Mouse (Mus musculus): ENCODE data around the gene Tmem37. TPM values are rescaled to one million over a fixed set of nuclear protein-coding genes. Genes with fewer than 3 reads are reported as not detected.

Gene Tmem37
- polyA plus RNA-seq, 1 experiment from 2014 or later = 7.4 TPM

DNA sequence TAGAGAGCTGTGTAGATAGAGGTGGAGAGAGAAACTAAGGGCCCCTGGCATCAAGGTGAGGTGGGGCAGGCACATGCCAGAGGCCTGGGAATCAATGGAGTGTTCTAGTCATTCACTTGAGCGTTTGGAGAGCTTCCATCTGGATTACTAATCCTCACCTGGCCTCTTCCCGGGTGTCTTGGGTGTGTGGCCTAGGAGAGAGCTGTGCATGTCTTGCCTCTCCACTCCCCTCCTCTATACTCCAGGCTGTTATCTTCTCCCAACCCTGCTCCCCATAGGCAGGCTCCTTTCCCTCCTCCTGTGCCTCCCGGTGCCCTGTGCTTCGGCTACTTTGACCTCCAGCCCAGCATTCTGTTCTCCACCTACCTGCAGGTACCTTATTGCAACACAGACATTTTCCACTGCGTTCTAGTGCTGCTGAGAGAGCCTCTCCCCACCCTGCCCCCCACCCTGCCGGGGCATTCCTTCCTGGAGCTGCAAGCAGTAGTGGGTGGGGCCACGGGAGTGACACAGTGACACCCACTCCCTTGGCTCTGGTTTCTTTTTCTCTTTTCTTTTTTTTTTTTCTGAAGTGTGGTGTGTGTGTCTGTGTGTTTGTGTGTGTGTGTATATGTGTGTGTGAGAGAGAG, 9.2 kb upstream of the Tmem37 start:
- 41% methylated on average over 7 of the region's 7 CpGs for WGBS
- Histone ChIP-seq H3K27ac (ENCODE audit: low read depth, low read length) (no peak overlapping the region), H3K27me3 (ENCODE audit: control insufficient read depth, insufficient read depth, low read length) (no peaks in the 10 kb centered on the region), H3K9ac (ENCODE audit: low read length) (no peak overlapping the region), H3K36me3 (ENCODE audit: control insufficient read depth, insufficient read depth, low read length) (no peaks in the 10 kb centered on the region), H3K4me3 (ENCODE audit: low read depth, low read length) (no peak overlapping the region), H3K9me3 (ENCODE audit: control insufficient read depth, low read length) (no peaks in the 10 kb centered on the region), H3K4me1 (ENCODE audit: control insufficient read depth, insufficient read depth, low read length) (no peaks in the 10 kb centered on the region), H3K4me2 (ENCODE audit: low read depth) (no peak overlapping the region)
- ATAC-seq (ENCODE audit: insufficient read depth, low FRiP score, low TSS enrichment) (no peak), DNase-seq (ENCODE audit: low spot score) (no peak)

GRCm38 (mm10) chr1:120080632-120081031, 6.8 kb upstream of the Tmem37 start:
- Histone ChIP-seq H3K9ac (ENCODE audit: low read length) (no peak overlapping the region), H3K36me3 (ENCODE audit: control insufficient read depth, insufficient read depth, low read length) (no peaks in the 10 kb centered on the region), H3K4me2 (ENCODE audit: low read depth) (no peak overlapping the region), H3K4me3 (ENCODE audit: low read depth, low read length) (no peak overlapping the region), H3K9me3 (ENCODE audit: control insufficient read depth, low read length) (no peaks in the 10 kb centered on the region), H3K27me3 (ENCODE audit: control insufficient read depth, insufficient read depth, low read length) (no peaks in the 10 kb centered on the region), H3K4me1 (ENCODE audit: control insufficient read depth, insufficient read depth, low read length) (no peaks in the 10 kb centered on the region), H3K27ac (ENCODE audit: low read depth, low read length) (no peak overlapping the region)
- DNase-seq (ENCODE audit: low spot score) = no peak
- ATAC-seq (ENCODE audit: insufficient read depth, low FRiP score, low TSS enrichment) = no peak
- 82% methylated on average over 1 of the region's 1 CpGs for whole genome bisulfite sequencing

DNA sequence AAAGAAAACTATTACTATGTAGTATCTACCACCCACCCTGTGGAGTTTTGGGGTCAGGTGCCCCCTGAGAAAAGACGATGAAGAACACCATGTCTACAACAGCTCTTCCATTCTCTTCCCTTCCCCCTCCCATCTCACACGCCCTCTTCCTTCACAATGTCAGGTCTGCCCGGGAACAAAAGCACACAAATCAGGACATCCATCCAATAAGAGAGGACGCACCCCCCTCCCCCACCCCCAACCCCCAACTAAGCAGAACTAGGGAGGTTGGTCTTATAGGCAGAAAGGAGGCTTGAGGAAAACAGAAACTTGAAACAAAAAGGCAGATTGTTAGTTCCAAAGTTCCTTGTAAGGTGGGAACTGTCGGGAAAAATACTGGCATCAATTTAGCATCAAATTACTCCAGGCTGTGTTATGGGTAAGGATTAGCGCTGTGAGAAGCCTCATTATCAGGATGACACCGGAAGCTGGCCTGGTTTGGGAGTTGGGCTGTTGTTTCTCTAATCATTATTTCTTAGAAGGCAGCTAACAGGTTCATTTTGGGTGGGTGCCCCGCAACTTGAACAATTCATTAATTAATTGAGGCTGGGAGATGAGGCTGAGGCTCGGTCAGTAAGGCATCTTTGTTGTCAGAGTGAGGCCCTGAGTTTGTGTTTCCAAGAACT, 4.0 kb upstream of the Tmem37 start:
- Histone ChIP-seq H3K36me3 (ENCODE audit: control insufficient read depth, insufficient read depth, low read length) (no peaks in the 10 kb centered on the region), H3K9ac (ENCODE audit: low read length) (no peak overlapping the region), H3K9me3 (ENCODE audit: control insufficient read depth, low read length) (no peaks in the 10 kb centered on the region), H3K27me3 (ENCODE audit: control insufficient read depth, insufficient read depth, low read length) (0 out of 2 replicates have a peak, but pooled peaks cover 1% of the 10 kb centered on the region), H3K4me2 (ENCODE audit: low read depth) (no peak overlapping the region), H3K4me1 (ENCODE audit: control insufficient read depth, insufficient read depth, low read length) (peaks cover 13% of the 10 kb centered on the region), H3K27ac (ENCODE audit: low read depth, low read length) (no peak overlapping the region), H3K4me3 (ENCODE audit: low read depth, low read length) (no peak overlapping the region)
- no peak for DNase-seq (ENCODE audit: low spot score)
- no peak for ATAC-seq (ENCODE audit: insufficient read depth, low FRiP score, low TSS enrichment)
- 20% methylated on average over 9 of the region's 9 CpGs for WGBS

- H3K27me3 ChIP-seq (ENCODE audit: control insufficient read depth, insufficient read depth, low read length) = 0 out of 2 replicates have a peak, but pooled peaks cover 2% of the 10 kb centered on the region
- H3K36me3 ChIP-seq (ENCODE audit: control insufficient read depth, insufficient read depth, low read length) = no peaks in the 10 kb centered on the region
- no peak overlapping the region for H3K4me2 ChIP-seq (ENCODE audit: low read depth)
- H3K9me3 ChIP-seq (ENCODE audit: control insufficient read depth, low read length) = no peaks in the 10 kb centered on the region
- no peak overlapping the region for H3K4me3 ChIP-seq (ENCODE audit: low read depth, low read length)
- ATAC-seq (ENCODE audit: insufficient read depth, low FRiP score, low TSS enrichment) (no peak), DNase-seq (ENCODE audit: low spot score) (no peak)
- H3K9ac ChIP-seq (ENCODE audit: low read length) = no peak overlapping the region
- WGBS = 87% methylated on average over 5 of the region's 5 CpGs
- H3K27ac ChIP-seq (ENCODE audit: low read depth, low read length) = no peak overlapping the region
- peaks cover 14% of the 10 kb centered on the region for H3K4me1 ChIP-seq (ENCODE audit: control insufficient read depth, insufficient read depth, low read length)
Measured at GRCm38 (mm10) chr1:120075507-120075906, 1.6 kb upstream of the Tmem37 start.

- DNase-seq (ENCODE audit: low spot score) (no peak), ATAC-seq (ENCODE audit: insufficient read depth, low FRiP score, low TSS enrichment) (no peak)
- H3K9ac ChIP-seq (ENCODE audit: low read length) = no peak overlapping the region
- no peak overlapping the region for H3K4me2 ChIP-seq (ENCODE audit: low read depth)
- H3K4me3 ChIP-seq (ENCODE audit: low read depth, low read length) = no peak overlapping the region
- peaks cover 14% of the 10 kb centered on the region for H3K4me1 ChIP-seq (ENCODE audit: control insufficient read depth, insufficient read depth, low read length)
- H3K36me3 ChIP-seq (ENCODE audit: control insufficient read depth, insufficient read depth, low read length) = no peaks in the 10 kb centered on the region
- WGBS = 88% methylated on average over 4 of the region's 4 CpGs
- no peaks in the 10 kb centered on the region for H3K9me3 ChIP-seq (ENCODE audit: control insufficient read depth, low read length)
- no peak overlapping the region for H3K27ac ChIP-seq (ENCODE audit: low read depth, low read length)
- 0 out of 2 replicates have a peak, but pooled peaks cover 2% of the 10 kb centered on the region for H3K27me3 ChIP-seq (ENCODE audit: control insufficient read depth, insufficient read depth, low read length)
Measured at GRCm38 (mm10) chr1:120074931-120075330, 1.1 kb upstream of the Tmem37 start.

DNA sequence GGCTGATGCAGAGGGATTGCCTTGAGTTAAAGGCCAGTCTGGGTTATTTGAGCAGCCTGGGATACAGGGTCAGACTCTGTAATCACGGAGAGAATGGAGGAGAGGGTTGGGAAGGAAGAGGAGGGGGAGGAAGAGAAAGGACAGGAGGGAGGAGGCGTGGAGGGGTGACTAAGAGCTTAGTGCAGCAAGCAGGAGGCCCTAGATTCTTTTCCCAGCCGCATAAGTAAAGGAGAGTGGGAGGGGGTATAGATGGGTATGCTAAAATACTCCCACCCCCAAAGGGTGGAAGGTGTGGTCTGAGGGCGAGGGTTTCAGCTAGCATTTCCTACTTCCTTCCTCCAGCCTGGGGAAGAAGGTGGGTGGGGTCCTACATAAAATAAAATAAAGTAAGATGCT, 431 bp upstream of the Tmem37 start:
- H3K4me2 ChIP-seq (ENCODE audit: low read depth) = peak overlapping the region; percentile 83
- DNase-seq (ENCODE audit: low spot score) (no peak), ATAC-seq (ENCODE audit: insufficient read depth, low FRiP score, low TSS enrichment) (no peak)
- H3K9ac ChIP-seq (ENCODE audit: low read length) = no peak overlapping the region
- H3K27me3 ChIP-seq (ENCODE audit: control insufficient read depth, insufficient read depth, low read length) = 0 out of 2 replicates have a peak, but pooled peaks cover 2% of the 10 kb centered on the region
- H3K36me3 ChIP-seq (ENCODE audit: control insufficient read depth, insufficient read depth, low read length) = no peaks in the 10 kb centered on the region
- 16% methylated on average over 4 of the region's 4 CpGs for WGBS
- H3K27ac ChIP-seq (ENCODE audit: low read depth, low read length) = no peak overlapping the region
- H3K4me3 ChIP-seq (ENCODE audit: low read depth, low read length) = no peak overlapping the region
- H3K9me3 ChIP-seq (ENCODE audit: control insufficient read depth, low read length) = no peaks in the 10 kb centered on the region
- H3K4me1 ChIP-seq (ENCODE audit: control insufficient read depth, insufficient read depth, low read length) = peaks cover 14% of the 10 kb centered on the region

- Histone ChIP-seq H3K4me2 (ENCODE audit: low read depth) (peak overlapping the region; percentile 83), H3K27me3 (ENCODE audit: control insufficient read depth, insufficient read depth, low read length) (0 out of 2 replicates have a peak, but pooled peaks cover 2% of the 10 kb centered on the region), H3K4me1 (ENCODE audit: control insufficient read depth, insufficient read depth, low read length) (peaks cover 14% of the 10 kb centered on the region), H3K27ac (ENCODE audit: low read depth, low read length) (no peak overlapping the region), H3K9ac (ENCODE audit: low read length) (no peak overlapping the region), H3K36me3 (ENCODE audit: control insufficient read depth, insufficient read depth, low read length) (no peaks in the 10 kb centered on the region), H3K4me3 (ENCODE audit: low read depth, low read length) (peak overlapping the region; percentile 37), H3K9me3 (ENCODE audit: control insufficient read depth, low read length) (no peaks in the 10 kb centered on the region)
- ATAC-seq (ENCODE audit: insufficient read depth, low FRiP score, low TSS enrichment) = no peak
- DNase-seq (ENCODE audit: low spot score) = no peak
- 20% methylated on average over 16 of the region's 16 CpGs for WGBS
Measured at GRCm38 (mm10) chr1:120072900-120073299, 974 bp downstream of the Tmem37 start.

- Histone ChIP-seq H3K36me3 (ENCODE audit: control insufficient read depth, insufficient read depth, low read length) (no peaks in the 10 kb centered on the region), H3K4me2 (ENCODE audit: low read depth) (no peak overlapping the region), H3K9ac (ENCODE audit: low read length) (no peak overlapping the region), H3K4me1 (ENCODE audit: control insufficient read depth, insufficient read depth, low read length) (peaks cover 14% of the 10 kb centered on the region), H3K27ac (ENCODE audit: low read depth, low read length) (no peak overlapping the region), H3K27me3 (ENCODE audit: control insufficient read depth, insufficient read depth, low read length) (0 out of 2 replicates have a peak, but pooled peaks cover 2% of the 10 kb centered on the region), H3K4me3 (ENCODE audit: low read depth, low read length) (no peak overlapping the region), H3K9me3 (ENCODE audit: control insufficient read depth, low read length) (no peaks in the 10 kb centered on the region)
- DNase-seq (ENCODE audit: low spot score) (no peak), ATAC-seq (ENCODE audit: insufficient read depth, low FRiP score, low TSS enrichment) (no peak)
- 86% methylated on average over 4 of the region's 4 CpGs for WGBS
Measured at GRCm38 (mm10) chr1:120071133-120071532, 2.7 kb downstream of the Tmem37 start.

DNA sequence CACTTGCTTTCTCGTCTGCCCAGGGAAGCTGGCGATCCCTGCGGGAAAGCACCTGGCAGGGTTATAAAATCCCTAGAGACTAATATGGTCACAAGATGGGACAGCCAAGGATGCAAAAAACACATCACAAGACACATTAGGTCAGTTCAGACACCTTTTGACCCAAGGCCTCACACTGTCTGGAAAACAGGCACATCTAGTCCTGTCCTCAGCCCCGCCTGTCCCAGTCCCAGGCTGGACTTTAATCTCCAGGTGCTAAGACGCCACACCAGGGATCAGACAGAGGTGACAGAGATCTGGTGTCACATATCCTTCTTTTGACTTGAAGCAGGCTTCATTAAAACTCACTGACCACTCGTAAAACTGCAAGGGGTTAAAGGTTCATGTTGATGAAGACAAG, 3.7 kb downstream of the Tmem37 start:
- DNase-seq (ENCODE audit: low spot score) (no peak), ATAC-seq (ENCODE audit: insufficient read depth, low FRiP score, low TSS enrichment) (no peak)
- Histone ChIP-seq H3K9me3 (ENCODE audit: control insufficient read depth, low read length) (no peaks in the 10 kb centered on the region), H3K4me1 (ENCODE audit: control insufficient read depth, insufficient read depth, low read length) (peaks cover 14% of the 10 kb centered on the region), H3K36me3 (ENCODE audit: control insufficient read depth, insufficient read depth, low read length) (no peaks in the 10 kb centered on the region), H3K4me3 (ENCODE audit: low read depth, low read length) (no peak overlapping the region), H3K27ac (ENCODE audit: low read depth, low read length) (no peak overlapping the region), H3K9ac (ENCODE audit: low read length) (no peak overlapping the region), H3K27me3 (ENCODE audit: control insufficient read depth, insufficient read depth, low read length) (0 out of 2 replicates have a peak, but pooled peaks cover 2% of the 10 kb centered on the region), H3K4me2 (ENCODE audit: low read depth) (no peak overlapping the region)
- WGBS = 44% methylated on average over 6 of the region's 6 CpGs
